Mouse (Mus musculus) kidney, embryonic 16.5 days (tissue): ENCODE results near the gene Srgap2. TPM values are rescaled to one million over a fixed set of nuclear protein-coding genes. Genes with fewer than 3 reads are reported as not detected.

Source experiments
- ATAC-seq: fragments of 200-750 bp; cut with Nextera tagmentation; 2 replicates; pipeline ENCODE4 v1.8.0; 2017; ENCODE audit warnings: moderate TSS enrichment; ENCODE audit not compliant: low FRiP score, low TSS enrichment
- H3K27ac ChIP-seq: fragments of 300-500 bp; sonication (generic); 2 replicates; pipeline ENCODE4 v1.5.1; 2014; ENCODE audit warnings: low read length
- H3K27me3 ChIP-seq: fragments of 300-500 bp; sonication (generic); 2 replicates; pipeline ENCODE4 v1.6.1; 2014; ENCODE audit warnings: low read length, control low read depth, mixed read lengths; ENCODE audit not compliant: insufficient read depth
- H3K36me3 ChIP-seq: fragments of 300-500 bp; sonication (generic); 2 replicates; pipeline ENCODE4 v1.6.1; 2014; ENCODE audit warnings: low read length, control low read depth, mixed read lengths; ENCODE audit not compliant: insufficient read depth
- H3K4me1 ChIP-seq: fragments of 300-500 bp; sonication (generic); 2 replicates; pipeline ENCODE4 v1.6.1; 2014; ENCODE audit warnings: low read length, control low read depth, mixed read lengths; ENCODE audit not compliant: insufficient read depth
- H3K4me2 ChIP-seq: fragments of 300-500 bp; sonication (generic); replicated peaks from 2 replicates; pipeline ENCODE4 v1.6.1; 2014; ENCODE audit warnings: low read depth, low read length
- H3K4me3 ChIP-seq: fragments of 300-500 bp; sonication (generic); 2 replicates; pipeline ENCODE4 v1.5.1; 2014; ENCODE audit warnings: mild to moderate bottlenecking, low read length
- H3K9ac ChIP-seq: fragments of 300-500 bp; sonication (generic); replicated peaks from 2 replicates; pipeline ENCODE4 v1.6.1; 2014; ENCODE audit warnings: low read length
- H3K9me3 ChIP-seq: fragments of 300-500 bp; sonication (generic); 2 replicates; pipeline ENCODE4 v1.6.1; 2016; ENCODE audit warnings: low read length, control low read depth
- WGBS: fragments of 180-500 bp; shearing (Covaris S2); extraction: QIAGEN DNeasy Blood & Tissue Kit; methylation state at CpG from one replicate; pipeline ENCODE4 v1.1.7; 2014; 5-methylcytosine and 5-hydroxymethylcytosine counted together
- polyA plus RNA-seq: library from polyadenylated mRNA; unstranded; fragments of >200 nt; fragmentation: Nextera tagmentation; extraction: Ambion mirVana; gene quantifications from 2 replicates; pipeline ENCODE4 v1.2.1, GENCODE M21; 2015

Srgap2 gene
- polyA plus RNA-seq, 1 experiment from 2014 or later = 11.5 TPM

DNA sequence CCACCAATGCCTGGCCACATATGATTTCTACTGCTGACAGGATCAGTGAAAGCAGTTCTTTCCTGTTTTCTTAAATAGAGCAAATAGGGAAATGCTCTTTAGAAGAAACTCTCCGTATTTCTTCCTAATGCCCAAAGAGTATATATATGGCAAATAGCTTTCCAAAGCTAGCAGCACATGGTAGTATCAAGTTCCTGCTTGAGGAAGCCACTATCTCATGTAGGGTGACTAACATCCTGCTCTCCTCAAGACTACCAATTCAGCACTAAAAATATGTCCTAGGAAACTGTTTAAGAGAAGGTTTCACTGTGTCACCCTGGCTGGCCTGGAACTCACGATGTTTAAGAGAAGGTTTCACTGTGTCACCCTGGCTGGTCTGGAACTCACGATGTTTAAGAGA, 166.4 kb downstream of the Srgap2 start:
- Histone ChIP-seq H3K9ac (no peak overlapping the region), H3K4me2 (no peak overlapping the region), H3K36me3 (peaks cover 13% of the 10 kb centered on the region), H3K27me3 (no peaks in the 10 kb centered on the region), H3K27ac (no peak overlapping the region), H3K9me3 (no peaks in the 10 kb centered on the region), H3K4me1 (no peaks in the 10 kb centered on the region), H3K4me3 (no peak overlapping the region)
- WGBS = 87% methylated on average over 3 of the region's 3 CpGs
- no peak for ATAC-seq

DNA sequence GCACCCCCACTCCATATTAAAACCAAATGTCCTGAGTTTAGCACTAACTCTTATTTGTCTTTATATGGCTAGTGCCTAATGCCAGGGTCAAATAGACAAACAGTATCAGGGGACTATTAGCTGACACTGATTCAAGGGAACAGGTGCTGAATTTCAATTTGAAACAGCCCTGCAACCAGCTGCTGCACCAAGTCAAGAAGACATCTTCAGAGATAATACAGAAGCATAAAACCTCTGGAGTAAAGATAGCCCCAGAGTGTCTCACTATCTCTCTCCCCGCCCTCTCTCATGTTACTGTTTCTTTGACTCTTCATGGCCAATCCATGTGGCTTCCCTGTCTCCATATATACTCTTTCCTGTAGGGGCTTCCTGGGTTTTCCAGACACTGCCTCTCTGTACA, 167.5 kb downstream of the Srgap2 start:
- no peak overlapping the region for H3K27ac ChIP-seq
- no peak overlapping the region for H3K4me3 ChIP-seq
- H3K9me3 ChIP-seq = no peaks in the 10 kb centered on the region
- no peaks in the 10 kb centered on the region for H3K4me1 ChIP-seq
- peaks cover 20% of the 10 kb centered on the region for H3K36me3 ChIP-seq
- no peak overlapping the region for H3K4me2 ChIP-seq
- no peaks in the 10 kb centered on the region for H3K27me3 ChIP-seq
- no peak for ATAC-seq
- 96% methylated on average over 1 of the region's 1 CpGs for WGBS
- H3K9ac ChIP-seq = no peak overlapping the region

DNA sequence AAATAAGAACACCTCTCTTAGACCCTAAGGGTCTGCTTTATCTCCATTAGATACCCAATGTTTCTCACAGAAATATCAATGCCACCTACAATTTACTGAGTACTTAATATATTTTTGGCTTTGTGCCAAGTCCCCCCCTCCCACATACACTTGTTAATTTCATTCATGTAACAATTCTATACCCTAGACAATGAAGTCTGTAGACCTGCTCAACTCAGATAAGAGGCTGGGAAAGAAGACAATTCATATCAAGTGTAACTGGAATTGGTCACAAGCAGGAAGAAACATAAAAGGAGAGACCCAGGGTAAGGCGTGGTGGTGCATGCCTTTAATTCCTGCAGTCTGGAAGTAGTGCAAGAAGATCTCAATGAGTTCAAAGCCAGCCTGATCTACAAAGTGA, 169.9 kb downstream of the Srgap2 start:
- Histone ChIP-seq H3K4me1 (no peaks in the 10 kb centered on the region), H3K9me3 (no peaks in the 10 kb centered on the region), H3K27me3 (no peaks in the 10 kb centered on the region), H3K4me3 (no peak overlapping the region), H3K4me2 (no peak overlapping the region), H3K9ac (no peak overlapping the region), H3K36me3 (peaks cover 21% of the 10 kb centered on the region), H3K27ac (no peak overlapping the region)
- 97% methylated on average over 1 of the region's 1 CpGs for WGBS
- no peak for ATAC-seq

DNA sequence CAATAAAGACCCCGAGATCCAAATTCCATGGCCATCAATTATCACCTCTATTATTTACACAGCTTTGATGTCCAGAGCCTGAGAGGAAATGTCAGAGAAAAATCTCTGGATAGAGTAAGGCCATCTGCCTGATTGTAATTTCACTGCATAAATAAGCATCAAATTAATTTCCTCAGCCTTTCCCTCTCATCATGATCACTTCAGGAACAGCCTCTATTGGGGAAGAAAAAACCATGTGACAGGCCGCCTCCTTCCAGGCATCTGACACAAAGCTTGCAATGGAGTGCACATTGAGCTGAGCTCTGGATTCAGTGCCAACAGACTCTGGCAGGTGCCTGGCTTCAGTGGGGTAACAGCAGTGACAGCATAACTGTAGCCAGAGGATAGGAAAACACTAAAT, 175.7 kb downstream of the Srgap2 start:
- H3K27me3 ChIP-seq = no peaks in the 10 kb centered on the region
- 45% methylated on average over 2 of the region's 2 CpGs for WGBS
- H3K27ac ChIP-seq = no peak overlapping the region
- H3K4me2 ChIP-seq = no peak overlapping the region
- no peaks in the 10 kb centered on the region for H3K9me3 ChIP-seq
- H3K4me1 ChIP-seq = 0 out of 2 replicates have a peak, but pooled peaks cover 4% of the 10 kb centered on the region
- no peak for ATAC-seq
- peaks cover 32% of the 10 kb centered on the region for H3K36me3 ChIP-seq
- no peak overlapping the region for H3K4me3 ChIP-seq
- H3K9ac ChIP-seq = no peak overlapping the region

DNA sequence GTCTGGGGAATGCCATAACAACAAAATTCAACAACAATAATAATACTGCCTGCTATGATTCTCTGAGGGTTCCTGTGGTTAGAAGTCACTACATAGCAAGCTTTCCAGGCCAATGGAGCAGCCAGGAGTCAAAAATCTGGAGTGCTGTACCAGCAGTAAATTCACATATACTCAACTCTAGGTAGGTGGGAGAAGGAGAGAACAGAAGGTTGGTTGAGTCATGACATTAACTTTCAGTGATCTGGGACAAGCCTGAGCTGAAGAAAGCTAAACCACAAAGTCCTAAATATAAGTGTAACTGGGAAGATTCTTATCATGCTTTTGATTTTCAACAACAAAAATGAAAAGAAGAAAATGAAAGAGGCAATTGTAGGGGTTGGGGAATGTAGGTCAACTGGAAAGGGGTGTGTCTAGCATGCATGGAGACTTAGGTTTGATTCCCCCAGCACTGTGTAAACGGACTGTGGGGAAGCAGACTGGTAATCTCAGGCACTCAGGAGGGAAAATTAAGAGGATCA, 177.1 kb downstream of the Srgap2 start:
- Histone ChIP-seq H3K4me1 (0 out of 2 replicates have a peak, but pooled peaks cover 4% of the 10 kb centered on the region), H3K36me3 (peaks cover 22% of the 10 kb centered on the region), H3K27me3 (no peaks in the 10 kb centered on the region), H3K9ac (no peak overlapping the region), H3K4me3 (no peak overlapping the region), H3K4me2 (no peak overlapping the region), H3K9me3 (no peaks in the 10 kb centered on the region), H3K27ac (no peak overlapping the region)
- 67% methylated on average over 1 of the region's 1 CpGs for WGBS
- no peak for ATAC-seq

DNA sequence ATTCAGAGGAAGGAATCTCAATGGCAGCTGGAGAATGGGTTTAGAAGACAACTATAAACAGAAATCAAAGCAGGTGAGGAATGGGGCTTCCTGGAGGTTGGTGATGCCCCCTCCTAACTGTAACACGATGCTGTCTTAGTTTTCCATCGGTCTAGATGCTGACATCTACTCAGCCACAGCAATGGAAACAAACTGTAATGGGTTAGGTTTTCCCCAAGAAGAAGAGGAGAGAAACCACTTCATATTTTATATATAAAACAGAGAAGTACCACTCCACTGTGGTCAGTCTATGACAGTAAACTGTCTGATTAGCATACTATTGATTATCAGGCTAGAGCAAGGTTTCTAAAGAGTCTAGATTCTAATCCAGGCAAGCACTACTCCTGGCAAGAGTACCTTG, 179.4 kb downstream of the Srgap2 start:
- peaks cover 25% of the 10 kb centered on the region for H3K36me3 ChIP-seq
- H3K4me1 ChIP-seq = 0 out of 2 replicates have a peak, but pooled peaks cover 4% of the 10 kb centered on the region
- no peak overlapping the region for H3K27ac ChIP-seq
- 85% methylated on average over 2 of the region's 2 CpGs for WGBS
- no peak overlapping the region for H3K4me2 ChIP-seq
- no peak overlapping the region for H3K4me3 ChIP-seq
- ATAC-seq = no peak
- H3K27me3 ChIP-seq = no peaks in the 10 kb centered on the region
- no peak overlapping the region for H3K9ac ChIP-seq
- no peaks in the 10 kb centered on the region for H3K9me3 ChIP-seq

DNA sequence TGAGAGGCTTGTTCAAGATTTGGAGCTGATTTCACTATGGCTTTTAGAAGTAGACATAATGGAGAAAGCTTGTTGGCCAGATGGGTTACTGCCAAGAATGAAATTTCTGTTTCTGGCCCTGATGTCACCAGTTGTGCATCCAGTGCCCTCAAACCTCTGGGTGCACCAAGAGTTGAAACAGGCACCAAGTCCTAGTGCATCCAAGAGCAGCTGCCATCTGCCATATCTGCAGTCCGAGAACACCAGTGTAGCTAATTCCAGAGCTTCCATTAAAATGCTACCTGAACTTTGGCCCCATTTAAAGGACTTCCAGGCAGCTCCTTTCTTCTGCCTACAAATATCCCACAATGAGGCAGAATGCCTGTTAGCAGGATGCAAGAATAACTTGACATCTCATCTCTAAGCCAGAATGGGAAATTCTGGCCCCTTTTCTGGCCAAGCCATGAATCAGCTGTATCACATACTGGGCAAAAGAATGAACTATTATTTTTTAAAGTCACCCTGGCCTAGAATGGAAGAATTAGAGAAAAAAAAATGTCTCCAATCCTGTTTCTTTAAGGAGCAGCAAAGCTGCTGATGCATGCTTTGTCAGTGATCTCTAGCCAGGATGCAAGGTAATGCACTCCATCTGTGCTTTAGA, 180.1 kb downstream of the Srgap2 start:
- Histone ChIP-seq H3K9ac (no peak overlapping the region), H3K4me3 (no peak overlapping the region), H3K9me3 (no peaks in the 10 kb centered on the region), H3K27me3 (no peaks in the 10 kb centered on the region), H3K36me3 (peaks cover 25% of the 10 kb centered on the region), H3K4me1 (0 out of 2 replicates have a peak, but pooled peaks cover 4% of the 10 kb centered on the region), H3K27ac (no peak overlapping the region), H3K4me2 (no peak overlapping the region)
- ATAC-seq = no peak
- WGBS = 67% methylated on average over 1 of the region's 1 CpGs

DNA sequence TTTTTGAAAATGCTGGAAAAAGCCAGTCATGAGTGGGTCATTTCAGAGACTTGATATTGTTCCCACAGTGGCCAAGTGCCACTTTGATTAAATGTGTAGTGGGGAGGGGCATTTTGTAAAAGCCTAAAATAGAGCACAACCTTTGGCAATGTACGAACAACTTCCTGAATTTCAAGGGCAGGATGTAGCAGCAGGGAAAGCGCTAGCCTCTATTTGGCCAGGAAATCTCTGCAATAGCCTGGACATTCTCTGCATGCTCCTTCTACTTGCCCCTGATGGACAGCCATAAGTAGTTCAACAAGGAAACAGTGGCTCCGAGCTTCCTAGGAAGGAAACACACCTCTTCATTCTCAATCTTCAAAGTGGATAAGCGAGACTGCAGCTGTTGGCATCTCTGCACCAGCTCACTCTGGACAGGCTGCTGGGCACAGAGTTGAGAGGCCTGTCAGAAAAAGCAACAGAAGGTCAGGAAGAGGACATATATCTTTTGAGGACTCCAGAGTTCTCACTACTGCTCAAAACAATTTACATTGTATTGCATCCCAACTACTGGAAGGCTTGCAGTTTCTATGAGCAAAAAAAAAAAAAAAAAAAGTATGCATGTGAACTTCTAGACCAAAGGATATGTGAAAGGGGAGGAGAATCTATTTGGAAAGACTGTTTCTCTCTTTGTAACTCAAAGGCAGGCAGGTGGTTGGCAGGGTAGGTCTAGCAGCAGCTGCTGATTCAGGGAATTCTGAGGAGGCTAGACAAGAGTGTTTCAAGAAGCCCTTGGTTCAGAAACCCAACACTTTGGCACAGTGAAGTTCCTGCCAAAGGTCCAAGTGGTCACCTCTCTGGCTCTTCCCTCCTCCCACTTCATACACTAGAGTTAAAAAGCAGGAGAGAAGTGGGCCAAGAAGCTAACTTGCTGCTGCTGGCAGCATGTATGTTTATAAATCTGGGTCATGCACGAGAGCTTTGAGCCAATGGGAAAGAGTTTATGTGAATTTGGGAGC, 181.4 kb downstream of the Srgap2 start:
- 70% methylated on average over 5 of the region's 5 CpGs for WGBS
- Histone ChIP-seq H3K4me3 (no peak overlapping the region), H3K9ac (no peak overlapping the region), H3K27me3 (no peaks in the 10 kb centered on the region), H3K27ac (no peak overlapping the region), H3K4me1 (0 out of 2 replicates have a peak, but pooled peaks cover 4% of the 10 kb centered on the region), H3K36me3 (peaks cover 28% of the 10 kb centered on the region), H3K4me2 (no peak overlapping the region), H3K9me3 (no peaks in the 10 kb centered on the region)
- no peak for ATAC-seq

DNA sequence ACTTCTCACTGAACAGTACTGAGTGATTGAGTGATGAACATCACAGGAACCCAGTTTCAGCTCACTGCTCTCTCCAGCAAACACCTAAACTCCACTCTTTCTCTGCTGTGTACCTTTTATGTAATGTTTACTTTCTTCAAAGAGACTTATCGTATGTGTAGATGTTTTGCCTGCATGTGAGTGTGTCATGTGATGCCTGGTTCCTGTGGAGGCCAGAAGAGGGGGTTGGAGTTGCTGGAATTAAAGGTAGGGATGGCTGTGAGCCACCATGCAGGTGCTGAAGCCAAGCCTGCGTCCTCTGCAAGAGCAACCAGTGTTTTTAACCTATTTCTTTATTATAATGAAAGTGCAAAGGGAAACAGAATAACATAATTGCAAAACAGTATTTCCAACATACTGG, 182.5 kb downstream of the Srgap2 start:
- no peaks in the 10 kb centered on the region for H3K9me3 ChIP-seq
- H3K9ac ChIP-seq = no peak overlapping the region
- no peaks in the 10 kb centered on the region for H3K27me3 ChIP-seq
- H3K4me3 ChIP-seq = no peak overlapping the region
- no peak overlapping the region for H3K4me2 ChIP-seq
- no peak overlapping the region for H3K27ac ChIP-seq
- ATAC-seq = no peak
- H3K4me1 ChIP-seq = 0 out of 2 replicates have a peak, but pooled peaks cover 4% of the 10 kb centered on the region
- H3K36me3 ChIP-seq = peaks cover 26% of the 10 kb centered on the region
- 80% methylated on average over 2 of the region's 2 CpGs for WGBS
